Mouse (Mus musculus) liver, postnatal 0 days (tissue): ENCODE measurements around the gene Gm6176. TPM values are rescaled to one million over a fixed set of nuclear protein-coding genes. Genes with fewer than 3 reads are reported as not detected.
"Not testable (repeated sequence)": the region's sequence is repeated elsewhere in the genome, so short reads cannot be mapped to it uniquely, and the experiment has no call there.

Experiments
- ATAC-seq: fragments of 200-750 bp; cut with Nextera tagmentation; 2 replicates; pipeline ENCODE4 v1.8.0; 2017; ENCODE audit warnings: mild to moderate bottlenecking, moderate library complexity
- DNase-seq: peaks from one replicate; pipeline ENCODE4 v3.0.0-alpha.2; 2016
- H3K27ac ChIP-seq: fragments of 300-500 bp; sonication (generic); 2 replicates; pipeline ENCODE4 v1.5.1; 2014; ENCODE audit warnings: antibody characterized with exemption, moderate library complexity, mild to moderate bottlenecking, low read depth
- H3K27me3 ChIP-seq: fragments of 300-500 bp; sonication (generic); 2 replicates; pipeline ENCODE4 v1.6.1; 2014; ENCODE audit warnings: low read length, control low read depth, mixed read lengths; ENCODE audit not compliant: insufficient read depth
- H3K36me3 ChIP-seq: fragments of 300-500 bp; sonication (generic); replicated peaks from 2 replicates; pipeline ENCODE4 v1.6.1; 2014; ENCODE audit warnings: mild to moderate bottlenecking, control low read depth, low read length, moderate library complexity, mixed read lengths; ENCODE audit not compliant: insufficient read depth
- H3K4me1 ChIP-seq: fragments of 300-500 bp; sonication (generic); 2 replicates; pipeline ENCODE4 v1.6.1; 2014; ENCODE audit warnings: antibody characterized with exemption, mild to moderate bottlenecking, control low read depth; ENCODE audit not compliant: insufficient read depth
- H3K4me2 ChIP-seq: fragments of 300-500 bp; sonication (generic); 2 replicates; pipeline ENCODE4 v1.6.1; 2014; ENCODE audit warnings: low read depth, mild to moderate bottlenecking, low read length, moderate library complexity, mixed read lengths
- H3K4me3 ChIP-seq: fragments of 300-500 bp; sonication (generic); 2 replicates; pipeline ENCODE4 v1.5.1; 2014; ENCODE audit warnings: low read depth, low read length
- H3K9ac ChIP-seq: fragments of 300-500 bp; sonication (generic); replicated peaks from 2 replicates; pipeline ENCODE4 v1.6.1; 2014; ENCODE audit warnings: mild to moderate bottlenecking, moderate library complexity
- H3K9me3 ChIP-seq: fragments of 300-500 bp; sonication (generic); 2 replicates; pipeline ENCODE4 v1.6.1; 2016; ENCODE audit warnings: mild to moderate bottlenecking, control low read depth, low read length, mixed read lengths
- WGBS: fragments of 180-500 bp; shearing (Covaris S2); extraction: QIAGEN DNeasy Blood & Tissue Kit; methylation state at CpG from one replicate; pipeline ENCODE4 v1.1.7; 2014; ENCODE audit not compliant: insufficient replicate concordance; 5-methylcytosine and 5-hydroxymethylcytosine counted together
- polyA plus RNA-seq: library from polyadenylated mRNA; unstranded; fragments of >200 nt; fragmentation: Nextera tagmentation; extraction: Ambion mirVana; gene quantifications from 2 replicates; pipeline ENCODE4 v1.2.1, GENCODE M21; 2015

The Gm6176 gene
- polyA plus RNA-seq = not detected in 2 replicates

GRCm38 (mm10) chr7:22056205-22056604, at the start of gene Gm6176:
Gene Gm6176 (minus strand): TSS chr7:22056305.
- not testable (repeated sequence) for H3K4me1 ChIP-seq, H3K36me3 ChIP-seq, H3K4me3 ChIP-seq, DNase-seq, H3K27me3 ChIP-seq, H3K4me2 ChIP-seq, ATAC-seq, H3K9ac ChIP-seq, H3K27ac ChIP-seq, H3K9me3 ChIP-seq
- WGBS = no CpG with 5 or more reads among the region's 1 CpGs

DNA sequence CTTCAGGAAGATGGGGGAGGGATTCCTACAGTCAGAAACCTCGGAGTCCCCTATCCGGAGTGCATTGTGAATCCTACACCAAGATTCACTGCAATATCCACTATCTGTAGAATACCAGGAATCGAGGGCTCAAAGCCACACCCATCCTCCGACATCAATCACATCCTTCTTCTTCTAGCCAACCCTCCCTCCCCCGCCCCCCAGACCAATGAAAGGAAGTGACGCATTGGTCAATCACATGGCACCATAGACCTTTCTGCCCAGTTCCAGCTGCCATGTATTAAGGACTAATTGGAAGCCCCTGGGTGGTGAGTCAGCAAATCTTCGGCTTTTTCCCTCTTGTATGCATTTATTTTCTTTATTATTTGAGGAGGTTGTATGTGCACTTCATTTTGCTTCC, 12.7 kb upstream of the Gm6176 start, which contains the start of gene Vmn1r139:
Vmn1r139 (plus strand) TSS at position 301 of the 400 bp plus-strand sequence.
- H3K27me3 ChIP-seq, DNase-seq, H3K9me3 ChIP-seq, H3K4me3 ChIP-seq, H3K36me3 ChIP-seq, ATAC-seq, H3K4me1 ChIP-seq, H3K27ac ChIP-seq, H3K4me2 ChIP-seq, H3K9ac ChIP-seq: not testable (repeated sequence)
- WGBS = no CpG with 5 or more reads among the region's 7 CpGs

- H3K27me3 ChIP-seq, H3K9ac ChIP-seq, H3K9me3 ChIP-seq, H3K27ac ChIP-seq, H3K4me1 ChIP-seq, H3K4me3 ChIP-seq, ATAC-seq, DNase-seq, H3K36me3 ChIP-seq, H3K4me2 ChIP-seq: not testable (repeated sequence)
- no CpG with 5 or more reads among the region's 2 CpGs for WGBS
Observed at GRCm38 (mm10) chr7:22028797-22029196, 27.3 kb downstream of the Gm6176 start, which contains the start of gene Vmn1r138. Gene Vmn1r138 (minus strand): TSS chr7:22028897.

Other genes starting within 250 kb of the Gm6176 start
- gene Vmn1r135, start 224.0 kb downstream of the Gm6176 start, polyA plus RNA-seq = not detected in 2 replicates
- gene Gm5725, start 212.0 kb downstream of the Gm6176 start, polyA plus RNA-seq = not detected in 2 replicates
- not detected in 2 replicates for gene Gm5891, start 135.0 kb downstream of the Gm6176 start, polyA plus RNA-seq
- gene Vmn1r137, start 61.7 kb downstream of the Gm6176 start, polyA plus RNA-seq = not detected in 2 replicates
- gene Vmn1r138, start 27.4 kb downstream of the Gm6176 start, polyA plus RNA-seq = not detected in 2 replicates
- not detected in 2 replicates for gene Vmn1r139, start 12.8 kb upstream of the Gm6176 start, polyA plus RNA-seq
- not detected in 2 replicates for gene Gm16451, start 61.9 kb upstream of the Gm6176 start, polyA plus RNA-seq
- not detected in 2 replicates for gene Gm10666, start 78.4 kb upstream of the Gm6176 start, polyA plus RNA-seq
- gene Vmn1r142, start 107.7 kb upstream of the Gm6176 start, polyA plus RNA-seq = not detected in 2 replicates
- not detected in 2 replicates for gene Vmn1r143, start 133.1 kb upstream of the Gm6176 start, polyA plus RNA-seq
- not detected in 2 replicates for gene Gm8653, start 145.0 kb upstream of the Gm6176 start, polyA plus RNA-seq
- not detected in 2 replicates for gene Gm8453, start 173.2 kb upstream of the Gm6176 start, polyA plus RNA-seq